Mouse (Mus musculus): ENCODE data around the gene Ntan1.
A peak's percentile ranks its signal among the peaks of the same experiment; 100 is the strongest.

Gene Ntan1

DNA sequence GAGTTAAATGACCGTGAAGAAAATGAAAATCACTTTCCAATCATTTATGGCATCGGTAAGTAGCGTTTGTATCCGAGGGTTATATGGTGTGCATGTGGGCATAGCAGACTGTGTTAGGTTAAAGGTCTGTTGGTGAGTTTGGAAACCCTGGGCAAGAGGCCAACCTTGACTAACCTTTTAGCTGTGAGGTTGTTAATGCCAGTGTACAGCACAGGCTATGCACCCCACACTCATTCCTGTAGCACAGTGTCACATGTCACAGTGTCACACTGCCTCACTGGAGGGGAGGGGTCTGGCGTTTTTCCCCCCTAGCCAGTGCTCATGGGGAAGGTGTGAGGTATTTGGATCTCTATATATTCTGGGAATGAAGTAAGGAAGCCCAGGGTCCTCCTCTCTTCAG lies 13.0 kb downstream of the Ntan1 start:
- no peak for DNase-seq (ENCODE audit: low spot score in 2 of 2)

DNA sequence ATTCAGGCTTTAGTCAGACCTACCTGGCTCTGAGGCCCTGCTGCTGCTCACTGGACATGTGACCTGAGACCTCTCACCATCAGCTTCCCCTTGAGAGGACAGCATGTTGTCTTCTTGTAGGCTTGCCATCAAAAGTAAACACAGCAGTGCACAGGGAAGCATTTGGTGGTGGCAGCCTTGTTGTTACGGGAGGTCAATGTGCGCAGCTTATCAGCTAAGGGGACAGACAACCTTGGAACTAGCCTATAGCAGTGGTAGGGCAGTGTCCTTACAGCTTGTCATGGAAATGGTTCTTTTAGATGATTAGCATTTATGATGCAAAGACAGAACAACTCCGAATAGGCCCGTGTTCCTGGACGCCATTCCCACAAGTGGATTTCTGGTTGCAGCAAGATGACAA lies 15.7 kb downstream of the Ntan1 start:
- DNase-seq (ENCODE audit: low spot score in 2 of 2): no peak

DNA sequence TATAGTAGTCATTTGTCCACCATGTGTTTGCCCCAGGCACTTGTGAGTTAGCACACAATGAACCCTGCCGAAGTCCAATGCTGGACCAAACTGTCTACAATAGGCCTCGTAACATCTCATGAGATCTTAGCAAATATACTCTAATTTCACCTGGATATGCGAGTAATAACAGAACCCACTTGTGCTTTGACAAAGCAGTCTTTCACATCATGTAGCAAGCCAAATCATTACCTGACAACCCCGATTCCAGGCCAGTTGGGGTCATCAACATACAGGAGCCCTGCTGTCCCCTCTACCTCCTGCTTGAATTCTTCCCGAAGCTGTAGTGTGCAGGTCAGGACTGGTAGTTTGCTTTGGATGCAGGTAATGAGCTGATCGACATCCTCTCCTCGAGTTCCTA lies 21.4 kb downstream of the Ntan1 start:
- no peak for DNase-seq (ENCODE audit: low spot score in 2 of 2)

DNA sequence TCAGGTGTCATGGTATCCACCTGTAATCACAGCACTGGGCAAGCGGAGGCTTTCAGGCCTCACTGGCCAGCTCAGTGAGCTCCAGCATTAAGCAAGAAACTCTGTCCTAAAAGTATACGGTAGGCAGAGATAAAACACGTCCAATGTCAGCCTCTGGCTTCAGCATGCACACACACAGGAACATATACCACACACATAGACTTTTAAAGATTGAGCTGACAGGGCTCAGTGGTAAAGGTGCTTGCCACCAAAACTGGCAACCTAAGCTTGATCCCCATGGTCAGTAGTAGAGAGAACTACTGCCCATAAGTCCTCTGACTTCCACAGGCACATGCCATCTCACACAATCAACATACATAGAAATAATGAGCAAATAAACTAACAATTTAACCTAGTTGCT lies 22.3 kb downstream of the Ntan1 start:
- no peak for DNase-seq (ENCODE audit: low spot score in 2 of 2)

DNA sequence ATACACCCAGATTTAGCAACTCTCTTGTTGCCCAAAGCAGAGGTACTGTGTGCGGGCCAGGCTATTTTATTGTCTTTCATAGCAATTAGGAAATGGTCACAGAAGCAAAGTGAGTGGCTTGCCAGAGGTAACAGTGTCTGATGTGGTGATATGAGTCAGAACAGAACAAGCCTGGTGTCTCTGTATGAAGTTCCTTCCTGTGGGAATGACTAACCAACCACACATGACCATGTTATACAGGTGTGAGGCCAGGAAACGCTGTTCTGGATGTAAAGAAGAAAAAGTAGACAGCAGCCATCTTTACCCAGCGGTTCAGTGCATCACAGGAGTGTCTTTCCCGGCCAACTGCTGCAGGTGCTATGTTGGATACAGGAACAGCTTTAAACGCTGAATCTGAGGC lies 26.4 kb downstream of the Ntan1 start:
- DNase-seq (ENCODE audit: low spot score in 2 of 2): no peak

DNA sequence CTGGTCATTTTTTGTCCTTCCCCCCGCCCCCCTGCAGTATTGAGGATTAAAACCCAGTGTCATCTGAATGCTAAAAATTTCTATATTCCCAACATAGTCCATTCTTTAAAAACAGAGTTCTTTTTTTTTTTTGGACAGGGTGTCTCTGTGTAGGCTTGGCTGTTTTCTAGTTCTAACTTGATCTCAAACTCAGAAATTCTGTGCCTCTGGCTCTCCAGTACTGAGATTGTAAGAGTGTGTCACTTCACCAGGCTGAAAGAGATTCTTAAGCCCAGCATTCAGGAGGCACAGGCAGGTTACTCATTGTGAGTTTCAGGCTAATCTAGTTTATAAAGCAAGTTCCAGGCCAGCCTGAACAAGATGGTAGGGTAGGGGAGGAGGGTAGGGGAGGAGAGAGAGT lies 28.0 kb downstream of the Ntan1 start:
- no peak for DNase-seq (ENCODE audit: low spot score in 2 of 2)

DNA sequence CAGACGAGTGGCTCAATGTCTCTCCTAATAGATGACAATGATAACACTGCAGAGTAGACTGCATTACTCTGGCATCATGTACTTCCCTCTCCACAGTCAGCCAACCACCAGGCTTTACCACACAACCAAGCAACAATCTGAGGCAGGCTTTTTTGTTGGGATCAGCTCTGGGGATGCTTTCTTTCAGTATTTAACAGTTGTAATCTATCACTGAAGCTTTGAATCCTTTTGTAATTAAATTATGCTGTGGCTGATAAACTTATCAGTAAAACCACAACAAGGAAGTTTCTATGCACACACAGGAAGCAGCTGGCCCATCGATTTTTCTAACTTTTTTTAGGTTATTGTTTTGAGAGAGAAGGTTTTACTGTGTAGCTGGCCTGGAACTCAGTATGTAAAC lies 29.7 kb downstream of the Ntan1 start:
- no peak for DNase-seq (ENCODE audit: low spot score in 2 of 2)

DNA sequence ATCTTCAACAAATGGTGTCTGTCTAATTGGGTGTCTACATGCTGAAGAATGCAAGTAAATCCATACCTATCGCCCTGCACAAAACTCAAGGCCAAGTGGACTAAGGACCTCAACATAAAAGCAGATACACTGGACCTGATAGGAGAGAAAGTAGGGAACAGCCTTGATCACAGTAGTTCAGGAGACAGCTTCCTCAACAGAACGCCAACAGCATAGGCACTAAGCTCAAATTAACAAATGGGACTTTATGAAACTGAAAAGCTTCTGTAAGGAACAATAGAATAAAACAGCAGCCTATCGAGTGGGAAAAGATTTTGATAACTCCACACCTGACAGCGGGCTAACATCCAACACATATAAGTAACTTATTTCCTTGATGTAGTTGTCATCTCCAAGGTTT lies 32.8 kb downstream of the Ntan1 start:
- DNase-seq (ENCODE audit: low spot score in 2 of 2): no peak

DNA sequence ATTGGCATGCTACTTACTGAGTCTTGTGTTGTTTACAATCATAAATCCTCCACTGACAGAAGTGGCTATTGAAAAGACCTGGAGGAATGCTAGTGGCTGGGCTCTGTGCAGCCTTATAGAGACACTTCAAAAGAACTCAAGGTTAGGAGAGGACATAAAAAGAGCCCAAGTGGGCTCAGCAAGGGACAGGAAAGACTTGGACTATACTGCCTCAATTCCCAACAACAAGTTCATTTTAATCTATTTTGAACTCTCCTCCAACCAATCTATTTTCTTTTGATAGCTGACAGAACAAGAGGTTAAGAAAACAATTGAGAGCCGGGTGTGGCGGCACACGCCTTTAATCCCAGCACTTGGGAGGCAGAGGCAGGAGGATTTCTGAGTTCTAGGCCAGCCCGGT lies 35.2 kb downstream of the Ntan1 start:
- DNase-seq (ENCODE audit: low spot score in 2 of 2): no peak

DNA sequence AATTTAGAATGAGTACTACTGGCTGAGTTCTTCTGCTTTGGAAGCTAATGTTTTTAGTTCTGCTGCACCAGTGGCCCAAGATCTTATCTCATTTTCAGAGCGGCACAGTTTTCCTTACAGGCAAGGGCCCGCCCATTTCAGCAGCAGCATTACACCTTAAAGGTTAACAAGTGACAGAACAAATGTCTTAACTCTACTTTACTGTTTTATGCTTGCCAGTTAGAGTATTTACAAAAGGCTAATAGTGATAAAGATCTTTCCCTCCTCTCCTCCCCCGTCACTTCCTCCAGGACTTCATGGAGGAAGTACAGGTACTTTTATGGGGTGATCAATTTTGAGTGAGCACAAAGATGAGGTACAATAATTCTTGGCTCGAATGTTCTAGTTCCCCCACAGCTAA lies 47.4 kb downstream of the Ntan1 start:
- no peak for DNase-seq (ENCODE audit: low spot score in 2 of 2)

DNA sequence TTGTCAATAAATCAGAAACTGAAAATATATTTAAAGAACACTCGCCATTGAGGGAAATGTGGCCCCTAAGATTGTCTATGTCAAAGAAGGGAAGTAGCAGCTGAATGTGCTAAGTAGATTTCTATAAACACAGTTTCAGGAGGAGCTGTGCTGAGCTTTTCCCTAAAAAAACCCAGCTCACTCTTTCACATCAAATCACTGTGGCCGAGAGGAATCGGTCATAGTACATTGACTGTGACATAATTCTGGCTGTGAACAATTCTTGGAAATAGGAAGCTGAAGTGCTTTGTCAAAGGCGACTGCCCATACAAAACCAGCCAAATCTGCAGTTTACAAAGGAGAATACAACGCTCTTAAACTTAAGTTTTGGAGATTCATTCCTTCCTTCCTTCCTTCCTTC lies 48.0 kb downstream of the Ntan1 start:
- DNase-seq (ENCODE audit: low spot score in 2 of 2): no peak

DNA sequence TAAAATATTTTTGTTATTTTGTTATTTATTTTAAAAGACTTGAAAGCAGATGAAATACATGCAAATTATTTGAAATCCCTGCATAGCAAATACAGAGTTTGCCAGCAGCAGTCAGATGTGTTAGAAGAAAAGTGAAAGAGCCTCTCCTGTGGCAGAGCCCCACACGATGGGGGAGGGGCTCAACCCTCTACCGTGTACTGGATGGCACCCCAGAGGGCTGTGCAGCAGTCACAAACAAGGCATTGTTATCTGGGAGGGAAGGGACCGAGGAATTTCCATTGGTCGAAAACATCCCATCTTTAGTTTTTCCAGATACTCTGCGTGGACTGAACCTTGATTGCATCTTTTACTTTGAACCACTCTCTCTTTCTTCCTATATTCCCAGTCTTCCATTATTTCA lies 48.8 kb downstream of the Ntan1 start:
- peak in 1 of 2 experiments; percentile 47 for DNase-seq (ENCODE audit: low spot score in 2 of 2)

DNA sequence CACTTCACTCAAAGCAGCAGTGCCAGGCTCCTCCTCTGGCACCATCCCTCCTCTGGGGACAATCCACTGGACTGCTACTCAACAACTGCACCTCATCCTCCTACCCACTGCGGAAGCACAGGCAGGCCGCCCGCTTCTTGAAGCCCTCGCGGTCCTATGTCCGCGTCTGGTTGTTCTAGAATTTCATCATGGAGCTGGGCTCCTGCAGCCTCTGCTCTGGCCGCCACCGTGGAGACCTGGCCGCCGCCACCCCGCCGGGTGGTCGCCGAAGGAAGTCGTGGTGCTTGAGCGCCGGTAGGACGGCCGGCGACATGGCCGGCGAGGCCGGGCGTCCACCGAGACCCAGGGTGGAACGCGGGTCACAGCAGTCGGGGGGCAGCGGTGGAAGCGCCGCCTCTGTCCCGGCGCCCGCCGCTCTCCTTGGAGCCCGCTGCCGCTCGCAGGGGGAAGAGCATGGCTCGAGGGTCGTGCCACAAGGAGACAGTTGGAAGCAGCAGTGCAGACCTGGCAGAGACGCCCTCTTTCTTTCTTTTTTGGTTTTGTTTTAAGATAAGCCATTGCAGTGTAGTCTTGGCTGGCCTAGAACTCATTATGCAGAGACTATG lies 49.4 kb downstream of the Ntan1 start:
- DNase-seq (ENCODE audit: low spot score in 2 of 2): no peak

DNA sequence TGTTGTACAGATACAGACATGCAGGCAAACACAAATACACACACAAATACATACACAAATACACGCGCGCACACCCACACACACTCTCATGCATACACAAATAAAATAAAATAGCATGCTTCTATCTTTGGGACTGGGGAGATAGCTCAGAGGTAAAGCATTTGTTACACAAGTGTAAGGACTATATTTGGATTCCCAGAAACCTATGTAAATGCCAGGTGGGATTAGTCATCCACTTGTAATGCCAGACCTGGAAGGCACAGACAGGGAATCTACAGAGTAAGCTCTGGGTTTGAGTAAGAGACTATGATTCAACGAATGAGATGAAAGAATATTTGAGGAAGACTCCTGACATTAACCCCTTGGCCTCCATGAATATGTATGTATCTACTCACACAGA lies 56.8 kb downstream of the Ntan1 start:
- DNase-seq (ENCODE audit: low spot score in 2 of 2): peak; percentile 19 to 48

DNA sequence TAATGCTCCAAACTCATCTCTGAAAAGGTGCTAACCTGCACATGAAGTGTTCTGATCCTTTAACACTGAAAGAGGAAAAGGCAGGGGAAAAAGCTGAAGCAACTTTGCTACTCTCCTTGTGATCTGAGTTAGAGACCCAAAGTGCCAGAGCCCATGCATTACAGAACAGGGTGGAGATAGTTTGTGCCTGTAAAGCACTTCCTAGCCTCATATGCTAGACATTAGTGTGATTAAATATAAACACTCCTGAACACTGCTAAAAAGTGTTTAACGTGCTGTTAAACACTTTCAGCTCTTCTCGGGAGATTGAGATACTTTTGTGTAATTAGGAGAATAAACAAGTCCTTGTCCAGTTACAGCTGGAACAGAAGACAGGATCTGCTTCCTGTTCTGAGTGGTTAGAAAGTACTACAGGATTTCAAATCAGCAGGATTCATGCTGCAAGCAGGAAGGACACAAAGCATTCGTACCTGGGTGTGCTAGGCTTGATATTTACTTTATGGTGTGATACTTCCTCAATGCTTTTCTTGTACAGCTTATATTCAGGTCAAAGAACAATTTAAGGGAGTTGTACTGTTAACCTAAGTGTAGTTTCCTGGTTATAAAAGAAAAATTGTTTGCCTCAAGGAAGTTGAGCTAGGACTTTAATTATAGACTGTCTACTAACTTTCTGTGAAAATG lies 64.6 kb downstream of the Ntan1 start:
- DNase-seq (ENCODE audit: low spot score in 2 of 2): no peak
